Mouse (Mus musculus) brain, embryonic 14.5 days (tissue): ENCODE data around the gene Wipi2.

ENCODE experiments used
- CTCF ChIP-seq: fragments of 200-500 bp; IDR thresholded peaks from 2 replicates; pipeline ENCODE4 v1.5.1; 2012; ENCODE audit warnings: inconsistent platforms, mild to moderate bottlenecking, moderate library complexity, borderline replicate concordance; ENCODE audit not compliant: insufficient read depth, insufficient read length; ENCODE audit errors: extremely low read depth
- POLR2A ChIP-seq: fragments of 200-500 bp; IDR thresholded peaks from 2 replicates; pipeline ENCODE4 v1.6.1; 2012; ENCODE audit warnings: mild to moderate bottlenecking, inconsistent platforms, borderline replicate concordance; ENCODE audit not compliant: poor library complexity, insufficient read depth, insufficient read length, severe bottlenecking; ENCODE audit errors: extremely low read depth

DNA sequence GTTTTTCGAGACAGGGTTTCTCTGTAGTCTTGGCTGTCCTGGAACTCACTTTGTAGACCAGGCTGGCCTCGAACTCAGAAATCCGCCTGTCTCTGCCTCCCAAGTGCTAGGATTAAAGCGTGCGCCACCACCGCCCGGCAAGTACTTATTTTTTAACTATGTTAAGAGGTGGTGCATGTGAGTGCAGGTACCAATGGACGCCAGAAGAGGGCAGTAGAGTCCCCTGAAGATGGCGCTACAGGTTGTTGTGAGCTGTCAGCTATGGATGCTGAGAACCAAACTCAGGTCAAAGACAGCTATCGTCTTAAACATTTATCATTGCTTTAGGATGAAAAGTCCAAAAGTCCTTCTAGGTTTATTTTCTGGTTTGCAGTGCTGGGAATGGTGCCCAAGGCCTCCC, 49.3 kb upstream of the Wipi2 start:
- TF ChIP-seq POLR2A (no peak), CTCF (peak; percentile 15; the same call in 1 of the 2 replicates)
